Mouse (Mus musculus): Measurements from ENCODE around the gene Dennd1a.

DNA sequence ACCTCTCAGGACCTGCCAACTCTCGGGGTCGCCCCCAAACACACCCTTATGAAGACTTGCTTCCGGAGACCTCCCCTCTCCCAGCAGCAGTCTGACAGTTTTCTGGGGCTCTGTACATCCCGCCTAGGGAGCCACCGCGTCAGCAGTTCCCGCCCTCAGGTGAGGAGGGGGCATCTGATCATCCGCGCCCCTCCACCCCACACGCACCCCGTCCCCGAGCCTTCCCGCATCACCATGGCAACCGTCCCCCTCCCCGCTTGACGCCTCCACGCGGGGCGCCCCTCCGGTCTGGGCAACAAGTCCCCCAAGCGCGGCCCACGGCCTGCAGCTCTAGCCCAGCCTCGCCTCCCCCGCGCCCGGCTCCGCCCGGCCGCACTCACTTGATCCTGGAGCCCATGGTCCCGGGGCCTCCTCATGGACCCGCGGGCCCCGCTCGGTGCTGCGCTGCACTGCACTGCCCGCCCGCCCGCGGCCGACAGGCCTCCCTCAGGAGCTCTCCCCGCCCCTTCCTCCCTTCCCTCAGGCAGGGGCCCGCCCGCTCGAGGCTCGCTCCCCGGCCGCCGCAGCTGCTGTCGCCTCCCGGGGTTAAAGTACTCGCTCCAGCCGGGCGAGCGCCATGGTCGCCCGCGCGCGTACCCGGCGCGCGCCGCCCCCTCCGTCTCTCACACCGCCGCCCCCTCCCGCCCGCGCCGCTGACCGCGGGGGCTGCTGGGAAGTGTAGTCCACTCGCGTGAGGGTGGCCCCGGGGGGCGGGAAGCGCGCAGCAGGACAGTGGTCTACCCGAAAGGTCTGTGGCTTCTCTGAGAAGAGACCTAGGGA, at the start of gene Dennd1a:
- TF ChIP-seq CTCF (IDR thresholded peaks at IDR 0.05; ENCODE audit: extremely low read depth, insufficient read depth, low read length) (no peak), POLR2A (IDR thresholded peaks at IDR 0.05; ENCODE audit: extremely low read depth, insufficient read depth, low read length) (no peak)
